Mouse (Mus musculus) kidney, postnatal 36 days (tissue): ENCODE results near the gene Trove2.
"Not testable (repeated sequence)": the region's sequence is repeated elsewhere in the genome, so short reads cannot be mapped to it uniquely, and the experiment has no call there.

Experiments
- DNase-seq, 2 experiments: peaks; one replicate each; pipeline ENCODE4 v3.0.0; 2021 to 2022; ENCODE audit warnings: mixed read lengths in 2 of 2

Gene Trove2

DNA sequence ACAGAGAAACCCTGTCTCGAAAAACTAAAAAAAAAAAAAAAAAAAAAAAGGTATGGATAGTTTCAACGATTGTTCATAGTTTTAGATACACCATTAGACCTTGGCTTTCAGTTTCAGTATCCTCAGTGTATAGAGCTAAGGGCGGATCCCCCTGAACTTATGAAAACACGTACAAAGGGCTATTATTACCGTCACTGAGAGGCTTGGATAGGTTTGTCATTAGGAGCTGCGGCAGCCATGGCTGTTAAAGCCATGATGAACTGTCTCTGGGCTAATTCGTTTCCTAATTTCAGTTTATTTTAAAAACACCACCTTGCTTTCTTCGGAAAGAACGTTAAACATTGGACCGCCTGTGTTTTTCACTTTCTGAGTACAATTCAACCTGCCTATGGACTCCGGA, 38.1 kb downstream of the Trove2 start:
- no peak for DNase-seq

DNA sequence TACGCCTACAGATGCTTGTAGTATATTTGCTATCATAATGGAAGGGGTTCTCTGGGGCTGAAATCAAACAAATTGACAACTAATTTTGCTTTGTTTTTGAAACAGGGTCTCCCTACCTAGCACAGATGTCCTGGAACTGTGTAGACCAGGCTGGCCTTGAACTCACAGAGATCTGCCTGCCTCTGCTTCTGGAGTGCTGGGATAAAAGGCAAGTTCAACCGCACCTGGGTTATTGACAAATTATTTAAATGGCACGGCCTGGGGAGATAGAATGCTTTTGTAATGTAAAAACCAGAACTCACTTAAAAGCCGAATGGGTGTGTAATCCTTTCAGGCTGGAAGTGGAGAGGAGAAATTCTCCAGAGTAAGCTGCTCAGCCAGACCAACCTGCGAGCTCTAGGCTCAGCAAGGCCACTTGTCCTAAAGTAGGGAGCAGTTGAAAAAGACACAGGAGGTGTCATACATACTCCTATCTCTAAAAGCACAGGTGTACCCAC, 42.9 kb downstream of the Trove2 start:
- no peak for DNase-seq

DNA sequence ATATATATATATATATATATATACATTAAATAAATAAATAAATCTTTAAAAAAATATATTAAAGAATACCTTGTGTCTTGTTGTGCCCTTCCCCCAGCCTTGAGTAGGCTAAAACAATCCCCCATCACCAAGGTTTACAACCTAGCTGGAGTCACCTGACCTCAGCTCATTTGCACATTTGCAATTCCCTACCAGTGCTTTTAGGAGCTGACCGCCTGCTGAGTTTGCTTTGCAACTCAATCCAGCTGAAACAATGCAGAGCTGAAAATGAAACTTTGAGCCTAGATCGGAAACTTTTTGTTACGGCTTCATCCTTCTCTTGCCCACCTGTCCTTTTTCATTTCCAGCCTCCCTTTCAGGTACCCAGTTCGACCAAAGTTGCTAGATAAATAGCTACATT, 45.2 kb downstream of the Trove2 start:
- no peak for DNase-seq

DNA sequence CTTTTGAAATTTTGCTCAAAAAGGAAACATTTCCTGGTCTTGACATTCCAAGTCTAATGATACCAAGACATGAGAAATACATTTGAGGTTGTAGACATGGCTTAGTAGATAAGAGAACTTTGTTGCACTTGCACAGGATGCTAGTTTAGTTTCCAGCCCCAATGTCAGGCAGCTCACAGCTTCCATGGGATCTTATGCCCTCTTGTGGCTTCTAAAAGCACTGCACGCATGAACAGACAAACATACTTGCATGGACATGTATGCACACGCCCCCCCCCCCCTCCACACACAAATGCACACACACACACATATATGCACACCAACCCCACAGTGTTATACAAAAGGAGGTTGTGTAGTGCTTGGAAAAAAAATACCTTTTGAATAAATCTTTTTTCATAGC, 46.0 kb downstream of the Trove2 start:
- DNase-seq, result peak; percentile 10 to 29

DNA sequence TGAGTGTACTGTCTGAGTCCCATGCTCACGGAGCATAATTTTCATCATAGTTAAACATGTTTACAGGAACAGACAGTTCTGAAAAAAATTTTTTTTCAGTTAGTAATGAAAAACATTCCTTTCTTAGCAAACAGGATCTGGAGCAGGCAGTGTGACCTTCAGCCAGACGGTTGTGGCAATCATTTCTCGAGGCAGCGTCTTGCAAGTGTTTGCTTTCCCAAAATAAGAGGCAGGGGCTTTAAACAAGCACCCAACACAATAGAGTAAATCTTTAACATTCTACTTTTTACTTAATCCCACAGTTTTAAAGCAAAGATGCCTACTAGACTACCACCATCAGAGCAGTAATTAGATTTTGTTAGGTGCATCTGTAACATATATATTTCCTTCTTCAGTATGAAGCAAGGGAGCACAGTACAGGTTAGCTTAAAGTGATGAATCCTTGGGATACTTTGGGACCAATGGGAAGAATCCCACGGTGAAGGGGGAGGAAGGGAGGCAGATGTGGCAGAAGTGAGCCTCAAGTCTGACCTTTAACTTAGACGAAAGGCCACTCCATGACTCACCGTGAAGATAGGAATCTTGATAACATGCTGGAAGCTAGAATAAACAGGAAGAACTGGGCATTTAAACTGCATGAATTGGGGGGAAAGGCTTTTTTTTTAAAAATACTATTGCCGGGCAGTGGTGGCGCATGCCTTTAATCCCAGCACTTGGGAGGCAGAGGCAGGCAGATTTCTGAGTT, 49.0 kb downstream of the Trove2 start:
- DNase-seq, result no peak

DNA sequence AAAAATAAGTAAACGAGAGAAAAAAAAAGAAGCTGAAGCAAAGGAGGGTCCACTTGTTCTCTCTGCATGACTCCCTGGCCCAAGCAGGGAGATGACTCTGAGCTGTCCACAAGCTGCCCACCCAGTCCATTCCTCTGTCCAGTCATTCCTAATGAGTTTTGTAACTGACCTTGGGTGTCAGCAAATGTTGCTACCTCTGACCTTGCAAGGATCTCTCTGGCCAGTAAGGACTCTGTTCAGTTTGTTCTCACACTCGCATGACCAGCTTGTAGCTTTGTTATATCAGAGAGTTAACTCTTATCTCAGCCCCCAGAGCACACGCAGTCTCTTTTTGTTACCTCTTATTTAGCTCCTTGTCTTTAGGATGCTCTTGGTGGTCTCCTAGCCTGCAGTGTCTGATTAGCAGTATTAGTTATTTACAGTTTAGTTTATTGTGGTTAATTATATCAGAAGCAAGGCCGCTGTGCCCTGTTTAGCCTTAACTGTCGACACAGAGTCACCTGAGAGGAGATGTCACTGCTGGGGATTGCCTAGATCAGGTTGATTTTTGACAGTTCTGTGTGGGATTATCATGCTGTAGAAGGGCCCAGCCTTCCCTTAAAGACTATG, 52.3 kb downstream of the Trove2 start:
- DNase-seq, result no peak

DNA sequence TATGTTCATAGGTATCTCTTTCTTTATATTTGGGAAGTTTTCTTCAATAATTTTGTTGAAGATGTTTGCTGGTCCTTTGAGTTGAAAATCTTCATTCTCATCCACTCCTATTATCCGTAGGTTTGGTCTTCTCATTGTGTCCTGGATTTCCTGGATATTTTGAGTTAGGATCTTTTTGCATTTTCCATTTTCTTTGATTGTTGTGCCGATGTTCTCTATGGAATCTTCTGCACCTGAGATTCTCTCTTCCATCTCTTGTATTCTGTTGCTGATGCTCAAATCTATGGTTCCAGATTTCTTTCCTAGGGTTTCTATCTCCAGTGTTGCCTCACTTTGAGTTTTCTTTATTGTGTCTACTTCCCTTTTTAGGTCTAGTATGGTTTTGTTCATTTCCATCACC, 60.8 kb downstream of the Trove2 start, which contains the start of gene Glrx2:
Gene Glrx2 (plus strand): TSS at position 301 of the 400 bp plus-strand sequence.
- DNase-seq, result not testable (repeated sequence)

DNA sequence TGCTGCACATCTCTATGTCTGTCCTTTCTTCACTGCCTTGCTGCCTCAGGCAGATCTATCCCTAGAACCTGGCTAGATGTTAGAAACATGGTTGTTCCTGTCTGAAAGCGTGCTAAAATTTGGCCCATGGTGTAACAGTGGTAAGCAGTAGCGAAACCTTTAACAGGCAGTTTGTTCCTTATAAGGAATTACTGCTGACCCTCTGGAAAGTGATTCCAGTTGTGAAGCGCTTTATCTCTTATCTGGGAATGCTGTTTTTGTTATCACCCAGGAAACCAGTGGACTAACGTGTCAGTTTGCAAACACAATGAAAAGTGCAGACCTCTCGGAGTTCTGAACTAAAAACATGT, 66.3 kb downstream of the Trove2 start:
- no peak for DNase-seq

DNA sequence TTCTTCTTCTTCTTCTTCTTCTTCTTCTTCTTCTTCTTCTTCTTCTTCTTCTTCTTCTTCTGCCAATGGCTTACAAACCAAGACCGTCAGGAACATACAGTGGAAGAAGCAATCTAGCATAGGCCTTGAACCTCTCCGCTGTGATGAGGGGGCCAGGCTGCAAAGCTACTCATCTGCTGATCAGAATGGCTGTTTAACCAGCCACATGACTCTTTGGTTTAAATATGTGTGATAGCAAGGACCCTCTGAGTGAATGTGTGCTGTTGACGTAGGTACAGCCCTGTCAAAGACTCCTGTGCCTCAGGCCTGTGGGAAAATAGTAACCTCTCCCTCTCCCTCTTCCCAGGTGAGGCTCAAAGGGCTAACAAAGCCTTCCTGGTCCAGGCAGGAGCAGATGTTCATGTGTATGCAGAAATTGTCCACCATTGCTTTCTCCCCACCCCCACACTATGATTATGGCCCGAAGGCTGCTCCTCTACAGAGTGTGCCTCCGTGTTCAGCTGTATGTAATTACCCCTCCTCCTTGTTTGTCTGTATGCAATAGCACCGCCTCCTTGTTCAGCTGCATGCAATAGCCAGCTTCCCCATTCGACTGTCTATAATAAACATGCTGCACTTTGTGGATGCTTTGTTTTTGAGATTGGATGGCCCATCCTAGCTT, 66.8 kb downstream of the Trove2 start:
- no peak for DNase-seq

DNA sequence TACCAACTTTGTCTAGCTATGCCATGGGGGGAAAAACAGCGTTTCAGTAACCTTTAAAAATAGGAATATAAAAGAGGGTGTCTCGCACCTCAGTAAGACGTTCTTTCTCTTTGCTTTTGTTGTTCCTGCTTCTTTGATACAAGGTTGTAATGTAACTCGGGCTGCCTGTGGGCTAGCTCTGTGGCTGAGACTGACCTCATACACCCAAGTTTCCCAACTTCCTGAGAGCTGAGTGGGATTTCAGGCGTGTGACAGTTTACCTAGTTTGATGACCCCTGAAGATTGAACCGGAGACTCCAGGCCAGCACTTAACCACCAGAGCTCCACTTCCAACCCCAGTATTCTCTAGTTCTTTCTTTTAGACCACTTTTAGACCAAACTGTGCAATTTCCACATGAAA, 68.5 kb downstream of the Trove2 start:
- DNase-seq, result no peak

DNA sequence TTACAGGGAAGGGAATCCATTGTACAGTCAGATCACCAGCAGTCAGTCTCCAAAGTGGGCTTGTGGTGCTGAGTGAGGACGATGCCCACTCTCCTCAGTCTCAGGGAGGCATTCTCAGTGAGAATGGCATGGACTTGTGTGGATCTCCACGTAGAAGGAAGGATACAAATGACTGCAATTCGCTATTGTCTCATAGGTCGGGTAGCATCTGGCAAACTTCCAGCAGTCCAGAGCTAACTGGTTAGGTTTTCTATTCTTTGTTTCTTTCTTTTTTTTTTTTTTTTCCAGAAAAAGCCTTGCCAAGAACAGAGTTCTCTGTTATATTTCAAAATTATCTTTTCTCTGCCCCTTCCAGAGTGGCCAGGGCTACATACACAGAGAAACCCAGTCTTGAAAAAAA, 69.9 kb downstream of the Trove2 start:
- peak in 1 of 2 experiments; percentile 7 for DNase-seq

DNA sequence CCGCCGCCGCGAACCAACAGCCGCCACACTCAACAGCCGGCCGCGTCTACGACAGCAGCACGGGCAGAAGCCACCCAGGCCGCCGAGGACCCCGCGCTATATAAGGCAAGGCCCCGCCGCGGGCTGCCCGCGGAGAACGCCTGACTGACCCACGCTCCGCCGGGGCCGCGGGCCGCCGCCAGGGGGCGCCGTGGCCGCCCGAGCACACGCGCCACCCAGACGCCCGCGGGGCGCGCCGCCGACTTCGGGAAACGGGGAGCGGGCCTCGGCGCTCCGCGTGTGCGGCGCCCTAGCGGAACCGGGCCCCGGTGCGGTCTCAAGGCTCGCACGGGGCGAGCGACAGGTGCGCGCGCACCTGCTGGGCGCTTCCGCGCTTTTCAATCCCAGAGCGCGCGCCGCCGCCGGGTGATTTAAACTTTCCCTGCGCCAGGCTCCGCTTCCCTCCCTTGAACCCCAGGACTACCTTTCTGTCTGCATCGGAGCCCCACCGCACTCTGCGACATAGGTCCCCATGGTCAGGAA, 74.1 kb downstream of the Trove2 start, which contains the start of gene Cdc73:
Gene Cdc73 (minus strand): TSS at position 153 of the 522 bp plus-strand sequence.
- DNase-seq, result peak; percentile 93 to 95

DNA sequence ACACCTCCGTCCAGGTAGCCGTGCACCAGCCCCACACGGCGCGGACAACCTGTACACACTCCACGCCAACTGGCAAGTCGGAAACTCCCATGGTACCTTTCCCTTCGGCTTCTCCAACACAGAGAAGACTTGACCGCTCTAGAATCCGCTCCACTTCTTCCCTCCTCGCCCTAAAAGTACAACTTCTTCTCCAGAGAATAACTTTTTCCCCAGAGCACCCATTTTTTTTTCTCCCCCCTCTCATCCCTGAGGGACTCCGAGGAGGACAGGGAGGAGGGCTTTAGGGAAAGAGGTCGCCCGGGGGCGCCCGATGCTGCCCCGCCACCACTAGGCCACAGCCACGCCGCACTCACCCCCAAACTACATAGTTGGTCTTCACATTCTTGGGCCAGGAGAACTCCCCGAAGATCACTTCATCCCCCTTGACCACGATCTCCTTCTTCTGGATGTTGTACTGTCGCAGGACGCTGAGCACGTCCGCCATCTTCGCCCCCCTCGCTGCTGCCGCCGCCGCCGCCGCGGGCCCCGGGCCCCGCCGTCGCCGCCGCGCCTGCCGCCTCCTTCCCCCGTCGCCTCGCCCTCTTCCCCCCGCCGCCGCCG, 74.6 kb downstream of the Trove2 start:
- DNase-seq, result peak; percentile 26 to 59

DNA sequence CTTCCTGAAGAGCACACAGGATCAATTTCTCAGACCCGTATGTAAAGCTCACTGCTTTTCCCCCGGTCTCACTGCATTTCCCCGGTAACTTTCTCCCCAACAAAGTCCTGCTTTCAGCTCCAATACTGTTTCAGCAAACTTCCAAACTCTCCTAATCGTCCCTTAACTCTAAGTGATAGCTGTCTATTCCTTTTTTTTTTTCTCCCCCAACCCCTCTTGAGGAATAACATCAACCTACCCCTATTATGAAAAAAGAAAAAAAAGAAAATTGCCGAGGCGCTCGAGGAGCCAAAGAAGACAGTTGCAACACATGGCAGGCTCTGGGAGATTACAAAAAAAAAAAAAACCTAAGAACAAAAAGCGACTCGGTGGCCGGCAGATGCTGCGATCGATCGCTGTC, 75.1 kb downstream of the Trove2 start:
- no peak for DNase-seq
